Mouse (Mus musculus): Measurements from ENCODE around the gene Setd7. TPM values are rescaled to one million over a fixed set of nuclear protein-coding genes. Genes with fewer than 3 reads are reported as not detected.

The Setd7 gene
- polyA plus RNA-seq, 1 experiment from 2014 or later: 4.3 TPM

DNA sequence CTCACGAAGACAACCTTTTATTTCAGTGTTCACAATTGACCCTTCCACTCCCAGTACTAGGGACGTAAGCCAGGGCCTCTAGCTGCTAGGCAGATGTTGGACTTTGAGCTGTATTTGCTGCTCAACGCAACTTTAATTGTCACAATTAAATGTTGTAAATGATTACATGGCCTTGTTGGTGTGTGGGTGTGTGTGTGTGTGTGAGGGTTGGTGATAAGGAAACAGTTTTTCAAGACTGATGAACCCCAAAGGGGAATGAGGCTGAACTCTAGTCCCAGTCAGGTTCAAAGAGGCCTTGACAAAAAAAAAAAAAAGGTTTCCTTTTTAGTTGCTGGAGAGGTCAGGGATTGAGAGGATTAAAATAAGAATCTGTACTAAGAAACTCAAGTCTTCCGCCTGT lies 43.2 kb downstream of the Setd7 start:
- ATAC-seq (replicated peaks; ENCODE audit: low FRiP score): no peak
- Histone ChIP-seq H3K9me3 (ENCODE audit: control insufficient read depth, low read length) (no peaks in the 10 kb centered on the region), H3K27ac (ENCODE audit: low read depth, low read length) (no peak overlapping the region), H3K9ac (ENCODE audit: low read length) (no peak overlapping the region), H3K4me2 (ENCODE audit: low read depth, low read length, severe bottlenecking) (no peak overlapping the region), H3K27me3 (ENCODE audit: control insufficient read depth, insufficient read depth, low read length) (no peaks in the 10 kb centered on the region), H3K36me3 (ENCODE audit: control insufficient read depth, insufficient read depth, low read length) (no peaks in the 10 kb centered on the region; the same call in 1 of the 2 replicates), H3K4me3 (ENCODE audit: low read depth, low read length) (no peak overlapping the region), H3K4me1 (replicated peaks; ENCODE audit: control insufficient read depth, insufficient read depth, low read length) (no peaks in the 10 kb centered on the region)
- WGBS: 85% methylated on average over 4 of the region's 4 CpGs
- no peak for DNase-seq (ENCODE audit: low spot score)

DNA sequence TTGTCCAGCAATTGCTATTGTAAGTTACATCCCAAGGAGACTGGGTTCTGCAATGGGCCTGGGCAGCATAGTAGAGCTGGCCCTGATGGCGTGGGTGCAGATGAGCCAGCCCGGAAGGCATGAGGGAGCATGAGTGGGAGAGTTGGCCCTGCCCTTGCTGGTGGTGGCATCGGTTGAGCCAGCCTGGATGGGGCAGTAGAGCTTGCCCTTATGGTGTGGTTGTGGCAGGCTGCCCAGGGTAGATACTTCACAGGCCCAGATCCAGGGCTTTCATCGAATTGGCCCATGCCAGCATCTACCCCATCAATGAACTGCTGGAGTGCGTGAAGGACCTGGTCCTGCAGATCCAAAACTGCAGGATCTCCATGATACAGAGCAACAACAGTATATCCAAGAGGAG lies 48.7 kb downstream of the Setd7 start:
- Histone ChIP-seq H3K9me3 (ENCODE audit: control insufficient read depth, low read length) (no peaks in the 10 kb centered on the region), H3K4me2 (ENCODE audit: low read depth, low read length, severe bottlenecking) (no peak overlapping the region), H3K27me3 (ENCODE audit: control insufficient read depth, insufficient read depth, low read length) (no peaks in the 10 kb centered on the region), H3K36me3 (ENCODE audit: control insufficient read depth, insufficient read depth, low read length) (no peaks in the 10 kb centered on the region), H3K4me1 (replicated peaks; ENCODE audit: control insufficient read depth, insufficient read depth, low read length) (no peaks in the 10 kb centered on the region), H3K4me3 (ENCODE audit: low read depth, low read length) (no peak overlapping the region), H3K9ac (ENCODE audit: low read length) (no peak overlapping the region), H3K27ac (ENCODE audit: low read depth, low read length) (no peak overlapping the region)
- whole genome bisulfite sequencing: 97% methylated on average over 5 of the region's 5 CpGs
- ATAC-seq (replicated peaks; ENCODE audit: low FRiP score) (no peak), DNase-seq (ENCODE audit: low spot score) (no peak)

- DNase-seq (ENCODE audit: low spot score) (peak; percentile 82), ATAC-seq (replicated peaks; ENCODE audit: low FRiP score) (no peak)
- H3K4me3 ChIP-seq (ENCODE audit: low read depth, low read length): no peak overlapping the region
- H3K27ac ChIP-seq (ENCODE audit: low read depth, low read length): no peak overlapping the region
- no peak overlapping the region for H3K4me2 ChIP-seq (ENCODE audit: low read depth, low read length, severe bottlenecking)
- no peaks in the 10 kb centered on the region for H3K36me3 ChIP-seq (ENCODE audit: control insufficient read depth, insufficient read depth, low read length)
- WGBS: 28% methylated on average over 8 of the region's 8 CpGs
- no peak overlapping the region for H3K9ac ChIP-seq (ENCODE audit: low read length)
- no peaks in the 10 kb centered on the region for H3K9me3 ChIP-seq (ENCODE audit: control insufficient read depth, low read length)
- H3K27me3 ChIP-seq (ENCODE audit: control insufficient read depth, insufficient read depth, low read length): no peaks in the 10 kb centered on the region
- no peaks in the 10 kb centered on the region for H3K4me1 ChIP-seq (replicated peaks; ENCODE audit: control insufficient read depth, insufficient read depth, low read length)
Observed at GRCm38 (mm10) chr3:51510903-51511302, 49.8 kb downstream of the Setd7 start.

GRCm38 (mm10) chr3:51505465-51505864 lies 55.2 kb downstream of the Setd7 start:
- no peak for DNase-seq (ENCODE audit: low spot score)

DNA sequence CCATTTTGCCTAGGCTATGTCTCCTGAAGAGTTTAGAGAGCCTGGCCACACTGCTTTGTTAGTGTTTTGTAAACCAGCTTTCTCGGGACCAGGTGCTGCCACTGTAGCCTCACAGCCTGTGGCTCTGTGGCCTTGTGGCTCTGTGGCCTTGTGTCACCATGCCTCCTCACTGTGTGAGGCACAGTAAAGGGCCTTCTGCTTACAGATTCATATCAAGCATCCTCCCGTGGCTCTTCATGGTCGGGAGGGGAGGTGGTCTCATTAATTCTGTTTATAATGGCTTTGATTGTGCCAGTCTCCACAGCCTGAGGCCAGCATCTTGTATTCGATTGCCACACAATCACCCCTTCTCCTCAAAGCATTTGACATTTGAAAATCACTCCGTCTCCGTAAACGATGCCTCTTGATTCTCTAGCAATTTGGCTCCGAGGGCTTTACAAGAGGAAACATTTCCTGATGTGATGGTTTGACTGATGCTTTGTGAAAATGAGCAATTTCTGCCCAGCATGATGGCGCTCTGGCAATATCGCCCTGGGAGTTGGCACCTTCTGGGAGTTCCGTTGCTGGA lies 56.2 kb downstream of the Setd7 start:
- H3K9me3 ChIP-seq (ENCODE audit: control insufficient read depth, low read length): no peaks in the 10 kb centered on the region
- H3K36me3 ChIP-seq (ENCODE audit: control insufficient read depth, insufficient read depth, low read length): no peaks in the 10 kb centered on the region
- no peak for ATAC-seq (replicated peaks; ENCODE audit: low FRiP score)
- no peak overlapping the region for H3K27ac ChIP-seq (ENCODE audit: low read depth, low read length)
- 68% methylated on average over 11 of the region's 11 CpGs for WGBS
- H3K9ac ChIP-seq (ENCODE audit: low read length): no peak overlapping the region
- no peak for DNase-seq (ENCODE audit: low spot score)
- no peak overlapping the region for H3K4me2 ChIP-seq (ENCODE audit: low read depth, low read length, severe bottlenecking)
- no peak overlapping the region for H3K4me3 ChIP-seq (ENCODE audit: low read depth, low read length)
- H3K27me3 ChIP-seq (ENCODE audit: control insufficient read depth, insufficient read depth, low read length): no peaks in the 10 kb centered on the region
- H3K4me1 ChIP-seq (replicated peaks; ENCODE audit: control insufficient read depth, insufficient read depth, low read length): no peaks in the 10 kb centered on the region

More at GRCm38 (mm10) chr3:51505465-51505864, 55.2 kb downstream of the Setd7 start:
- H3K4me1 ChIP-seq (replicated peaks; ENCODE audit: control insufficient read depth, insufficient read depth, low read length): no peaks in the 10 kb centered on the region
- no peak for ATAC-seq (replicated peaks; ENCODE audit: low FRiP score)
- no peak overlapping the region for H3K4me3 ChIP-seq (ENCODE audit: low read depth, low read length)
- no peak overlapping the region for H3K9ac ChIP-seq (ENCODE audit: low read length)
- no peaks in the 10 kb centered on the region for H3K36me3 ChIP-seq (ENCODE audit: control insufficient read depth, insufficient read depth, low read length)
- 68% methylated on average over 19 of the region's 19 CpGs for WGBS
- no peak overlapping the region for H3K27ac ChIP-seq (ENCODE audit: low read depth, low read length)
- no peak overlapping the region for H3K4me2 ChIP-seq (ENCODE audit: low read depth, low read length, severe bottlenecking)
- H3K9me3 ChIP-seq (ENCODE audit: control insufficient read depth, low read length): no peaks in the 10 kb centered on the region
- H3K27me3 ChIP-seq (ENCODE audit: control insufficient read depth, insufficient read depth, low read length): no peaks in the 10 kb centered on the region

DNA sequence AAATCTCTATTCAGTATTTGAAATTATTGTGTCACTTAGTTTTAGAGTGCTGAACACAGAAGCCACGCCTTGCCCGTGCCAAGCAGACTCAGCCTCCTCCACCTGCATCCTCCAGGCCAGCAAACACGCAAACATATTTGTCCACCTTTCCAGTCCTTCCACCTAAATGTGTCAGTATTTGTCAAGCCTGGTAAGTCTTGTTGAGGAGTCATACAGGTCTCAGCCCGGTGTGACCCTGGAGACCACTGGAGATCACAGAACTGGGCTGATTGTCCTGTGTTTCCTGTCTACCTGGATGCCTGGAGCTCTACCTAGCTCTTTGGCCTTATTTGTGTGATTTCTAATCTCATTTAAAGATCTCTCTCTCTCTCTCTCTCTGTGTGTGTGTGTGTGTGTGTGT lies 60.8 kb downstream of the Setd7 start:
- peak; percentile 29 for DNase-seq (ENCODE audit: low spot score)
- H3K4me1 ChIP-seq (replicated peaks; ENCODE audit: control insufficient read depth, insufficient read depth, low read length): no peaks in the 10 kb centered on the region
- no peak overlapping the region for H3K4me3 ChIP-seq (ENCODE audit: low read depth, low read length)
- H3K36me3 ChIP-seq (ENCODE audit: control insufficient read depth, insufficient read depth, low read length): no peaks in the 10 kb centered on the region
- ATAC-seq (replicated peaks; ENCODE audit: low FRiP score): no peak
- H3K4me2 ChIP-seq (ENCODE audit: low read depth, low read length, severe bottlenecking): no peak overlapping the region
- no peaks in the 10 kb centered on the region for H3K27me3 ChIP-seq (ENCODE audit: control insufficient read depth, insufficient read depth, low read length)
- H3K9ac ChIP-seq (ENCODE audit: low read length): no peak overlapping the region
- 91% methylated on average over 4 of the region's 4 CpGs for WGBS
- no peak overlapping the region for H3K27ac ChIP-seq (ENCODE audit: low read depth, low read length)
- no peaks in the 10 kb centered on the region for H3K9me3 ChIP-seq (ENCODE audit: control insufficient read depth, low read length)

DNA sequence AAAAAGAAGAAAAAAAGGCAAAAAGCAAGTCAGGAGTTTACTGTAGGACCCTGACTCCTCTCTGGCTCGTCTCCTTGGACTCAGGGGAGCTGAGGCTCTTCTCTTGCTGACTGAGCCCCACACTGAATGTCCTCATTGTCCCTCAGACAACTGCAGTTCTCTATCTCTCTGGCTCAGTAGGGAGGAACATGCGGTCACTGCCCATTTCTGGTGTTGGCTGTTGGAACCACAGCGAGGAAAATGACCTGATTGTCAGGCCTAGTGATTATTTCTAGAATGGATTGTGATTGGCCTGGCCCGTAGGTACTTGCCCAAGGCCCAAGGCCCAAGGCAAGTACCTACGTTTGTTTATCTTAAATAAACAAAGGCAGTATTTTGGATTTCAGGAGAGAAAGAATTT lies 62.0 kb downstream of the Setd7 start:
- Histone ChIP-seq H3K36me3 (ENCODE audit: control insufficient read depth, insufficient read depth, low read length) (no peaks in the 10 kb centered on the region), H3K27ac (ENCODE audit: low read depth, low read length) (no peak overlapping the region), H3K4me1 (replicated peaks; ENCODE audit: control insufficient read depth, insufficient read depth, low read length) (no peaks in the 10 kb centered on the region), H3K27me3 (ENCODE audit: control insufficient read depth, insufficient read depth, low read length) (no peaks in the 10 kb centered on the region), H3K4me2 (ENCODE audit: low read depth, low read length, severe bottlenecking) (no peak overlapping the region), H3K9ac (ENCODE audit: low read length) (no peak overlapping the region), H3K9me3 (ENCODE audit: control insufficient read depth, low read length) (no peaks in the 10 kb centered on the region), H3K4me3 (ENCODE audit: low read depth, low read length) (no peak overlapping the region)
- DNase-seq (ENCODE audit: low spot score): peak; percentile 37
- WGBS: 81% methylated on average over 5 of the region's 5 CpGs
- ATAC-seq (replicated peaks; ENCODE audit: low FRiP score): no peak

DNA sequence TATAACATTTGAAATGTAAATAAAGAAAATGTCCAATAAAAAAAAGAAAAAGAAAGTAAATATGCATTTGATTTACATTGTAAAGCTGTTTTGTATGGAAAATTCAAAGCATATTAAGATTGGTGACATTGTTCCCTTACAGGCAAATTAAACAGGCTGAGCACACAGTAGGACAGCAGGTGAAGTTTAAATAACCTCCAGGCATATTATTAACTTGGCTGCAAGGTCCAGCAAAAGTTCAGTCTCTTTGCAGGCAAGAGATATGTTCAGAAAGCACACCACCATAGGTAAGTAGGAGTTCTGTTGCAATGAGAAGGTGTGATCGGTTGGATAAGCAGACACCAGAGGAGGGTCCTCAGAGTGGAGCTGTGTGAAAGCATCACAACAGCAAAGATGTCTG lies 62.7 kb downstream of the Setd7 start:
- H3K4me1 ChIP-seq (replicated peaks; ENCODE audit: control insufficient read depth, insufficient read depth, low read length): no peaks in the 10 kb centered on the region
- ATAC-seq (replicated peaks; ENCODE audit: low FRiP score): no peak

GRCm38 (mm10) chr3:51495646-51496045 lies 65.0 kb downstream of the Setd7 start:
- no peaks in the 10 kb centered on the region for H3K4me1 ChIP-seq (replicated peaks; ENCODE audit: control insufficient read depth, insufficient read depth, low read length)
- no peak for ATAC-seq (replicated peaks; ENCODE audit: low FRiP score)
- no peak overlapping the region for H3K27ac ChIP-seq (ENCODE audit: low read depth, low read length)
- 94% methylated on average over 9 of the region's 9 CpGs for WGBS
- H3K4me2 ChIP-seq (ENCODE audit: low read depth, low read length, severe bottlenecking): no peak overlapping the region
- H3K36me3 ChIP-seq (ENCODE audit: control insufficient read depth, insufficient read depth, low read length): no peaks in the 10 kb centered on the region
- no peak overlapping the region for H3K4me3 ChIP-seq (ENCODE audit: low read depth, low read length)
- H3K9ac ChIP-seq (ENCODE audit: low read length): no peak overlapping the region
- no peaks in the 10 kb centered on the region for H3K9me3 ChIP-seq (ENCODE audit: control insufficient read depth, low read length)
- no peak for DNase-seq (ENCODE audit: low spot score)
- H3K27me3 ChIP-seq (ENCODE audit: control insufficient read depth, insufficient read depth, low read length): no peaks in the 10 kb centered on the region

More for the DNA sequence above, 62.7 kb downstream of the Setd7 start:
- Histone ChIP-seq H3K27ac (ENCODE audit: low read depth, low read length) (no peak overlapping the region), H3K4me3 (ENCODE audit: low read depth, low read length) (no peak overlapping the region), H3K4me2 (ENCODE audit: low read depth, low read length, severe bottlenecking) (no peak overlapping the region), H3K27me3 (ENCODE audit: control insufficient read depth, insufficient read depth, low read length) (no peaks in the 10 kb centered on the region), H3K9ac (ENCODE audit: low read length) (no peak overlapping the region), H3K9me3 (ENCODE audit: control insufficient read depth, low read length) (no peaks in the 10 kb centered on the region), H3K36me3 (ENCODE audit: control insufficient read depth, insufficient read depth, low read length) (no peaks in the 10 kb centered on the region)
- no peak for DNase-seq (ENCODE audit: low spot score)
- 96% methylated on average over 1 of the region's 1 CpGs for WGBS

Measured in forebrain, embryonic 11.5 days (tissue).